Mouse (Mus musculus): ENCODE results near the gene Sc5d. TPM values are rescaled to one million over a fixed set of nuclear protein-coding genes. Genes with fewer than 3 reads are reported as not detected.

Sc5d gene
- total and polyA plus RNA-seq, 3 experiments: 23.3 to 111 (median 77.4) TPM

GRCm38 (mm10) chr9:42202271-42202670, 61.8 kb downstream of the Sc5d start:
- no peak overlapping the region for H3K4me2 ChIP-seq (ENCODE audit: insufficient read depth, low read depth, poor library complexity, severe bottlenecking)
- no peak overlapping the region for H3K9ac ChIP-seq (ENCODE audit: insufficient read depth, low read depth)
- no peak overlapping the region for H3K4me3 ChIP-seq (replicated peaks in 1 of 3; ENCODE audit: low read depth in 2 of 3, low read length in 2 of 3, poor library complexity in 1 of 3)
- DNase-seq (ENCODE audit: extremely low read depth): no peak
- H3K9me3 ChIP-seq (replicated peaks; ENCODE audit: low read length): no peaks in the 10 kb centered on the region
- no peaks in the 10 kb centered on the region for H3K4me1 ChIP-seq (ENCODE audit: control insufficient read depth in 1 of 2, insufficient read depth in 2 of 2)
- no peak overlapping the region for H3K27ac ChIP-seq (ENCODE audit: insufficient read depth, low read depth)
- dilution Hi-C loops (cut with MboI; ENCODE audit: extremely low pct_ligation_motif_present, extremely low pct_unique_long_range_greater_than_20kb, low sequenced_read_pairs) (no loop called here), in situ Hi-C loops (cut with MboI; ENCODE audit: low pct_ligation_motif_present, low pct_unique_long_range_greater_than_20kb, low sequenced_read_pairs) (no loop called here)
- no peaks in the 10 kb centered on the region for H3K27me3 ChIP-seq (replicated peaks)
- H3K79me2 ChIP-seq (replicated peaks; ENCODE audit: control insufficient read depth, extremely low read depth, insufficient read depth, poor library complexity, severe bottlenecking): no peaks in the 10 kb centered on the region
- H3K36me3 ChIP-seq (replicated peaks in 1 of 2; ENCODE audit: control insufficient read depth in 1 of 2, insufficient read depth in 1 of 2, low read length in 1 of 2): no peaks in the 10 kb centered on the region
- TF ChIP-seq GABPA (IDR thresholded peaks at IDR 0.05; ENCODE audit: insufficient replicate concordance, low read depth, low read length) (no peak), TCF12 (IDR thresholded peaks at IDR 0.05; ENCODE audit: low read depth, low read length) (no peak), KAT2A (IDR thresholded peaks at IDR 0.05; ENCODE audit: insufficient replicate concordance, low read length) (no peak), SMC3 (IDR thresholded peaks at IDR 0.05; ENCODE audit: low read depth, low read length) (no peak), IRF4 (IDR thresholded peaks at IDR 0.05; ENCODE audit: low read depth, low read length) (no peak), TBP (conservative IDR thresholded peaks at IDR 0.05; ENCODE audit: low read depth, low read length) (no peak), MAFK (IDR thresholded peaks at IDR 0.05; ENCODE audit: insufficient replicate concordance, low read length) (no peak), ZMIZ1 (IDR thresholded peaks at IDR 0.05; ENCODE audit: low read depth, low read length) (no peak), JUND (conservative IDR thresholded peaks at IDR 0.05; ENCODE audit: low read depth, low read length) (no peak), CHD2 (IDR thresholded peaks at IDR 0.05; ENCODE audit: low read length) (no peak), ZKSCAN1 (IDR thresholded peaks at IDR 0.05; ENCODE audit: borderline replicate concordance, low read depth, low read length) (no peak), POLR2A (IDR thresholded peaks at IDR 0.05; ENCODE audit: low read depth, low read length) (no peak), CHD1 (IDR thresholded peaks at IDR 0.05; ENCODE audit: low read depth, low read length) (no peak), CTCF (conservative IDR thresholded peaks at IDR 0.05 in 1 of 2, IDR thresholded peaks at IDR 0.05 in 1 of 2; ENCODE audit: low read depth in 2 of 2, low read length in 2 of 2) (no peak)

Other genes with a start within 250 kb of the Sc5d start
- gene Sorl1, start 140.0 kb downstream of the Sc5d start, total RNA-seq (2012; rRNA removed): 2.5 and 3.0 TPM in 2 replicates
- 6.3 TPM in 2 replicates for gene Sorl1, start 140.0 kb downstream of the Sc5d start, total RNA-seq (2014; rRNA removed)
- gene Sorl1, start 140.0 kb downstream of the Sc5d start, polyA plus RNA-seq (2012; ENCODE audit: insufficient read length, low read depth): 10.5 and 12.3 TPM in 2 replicates
- 0.04 TPM in 1 of 2 replicates, not detected in the other for gene Tecta, start 135.7 kb upstream of the Sc5d start, total RNA-seq (2012; rRNA removed)
- not detected in 2 replicates for gene Tecta, start 135.7 kb upstream of the Sc5d start, total RNA-seq (2014; rRNA removed)
- gene Tecta, start 135.7 kb upstream of the Sc5d start, polyA plus RNA-seq (2012; ENCODE audit: insufficient read length, low read depth): 0.09 TPM in 1 of 2 replicates, not detected in the other
- gene Tbcel, start 243.6 kb upstream of the Sc5d start, total RNA-seq (2012; rRNA removed): 5.2 and 5.3 TPM in 2 replicates
- gene Tbcel, start 243.6 kb upstream of the Sc5d start, total RNA-seq (2014; rRNA removed): 5.9 and 6.0 TPM in 2 replicates
- gene Tbcel, start 243.6 kb upstream of the Sc5d start, polyA plus RNA-seq (2012; ENCODE audit: insufficient read length, low read depth): 8.6 and 10.0 TPM in 2 replicates